Comparison of ENCODE assay signal across 5 mouse cellular contexts in genomic region chrX:152989852-152990251, GRCm38 (mm10). TPM values are rescaled to one million over a fixed set of nuclear protein-coding genes. Genes with fewer than 3 reads are reported as not detected.
A peak's percentile ranks its signal among the peaks of the same experiment; 100 is the strongest.
ATAC-seq lines count a peak whose summit lies in the region.
"Had no signal": no experiment of that assay in that cellular context is flagged by ENCODE, and none has a peak within 500 bp of the region (broad histone marks: within the 10 kb centered on the region; RNA-seq: fewer than 3 reads in every experiment).

No protein-coding gene starts in this region.

- ATAC-seq in common myeloid progenitor, adult 5-6 weeks (replicated peaks; ENCODE audit: low read depth, poor library complexity, severe bottlenecking) = peak; percentile 58
- ATAC-seq in granulocyte monocyte progenitor cell, adult 5-6 weeks (replicated peaks; ENCODE audit: poor library complexity, severe bottlenecking) = peak; percentile 88
- ATAC-seq in megakaryocyte progenitor cell, adult 5-6 weeks (replicated peaks; ENCODE audit: poor library complexity) = peak; percentile 73

RNA-seq across cellular contexts. Expression of gene Usp51, which starts 16.4 kb away (rescaled TPM):
- 1.1 and 1.3 TPM in 2 replicates for total RNA-seq in common myeloid progenitor, adult 5-6 weeks (2017)
- 0.52 TPM in 1 of 2 replicates, not detected in the other for total RNA-seq in granulocyte monocyte progenitor cell, adult 5-6 weeks (2014; fragmentation: Nextera tagmentation)
- 0.67 and 0.82 TPM in 2 replicates for total RNA-seq in granulocyte monocyte progenitor cell, adult 5-6 weeks (2017)
- total RNA-seq in megakaryocyte progenitor cell, adult 5-6 weeks (2015) = 0.62 and 1.2 TPM in 2 replicates
- total RNA-seq in megakaryocyte progenitor cell, adult 5-6 weeks (2017) = 0.29 and 0.61 TPM in 2 replicates
- total RNA-seq: G1E, MEL had no signal

RNA-seq across cellular contexts. Expression of gene Mageh1, which starts 47.5 kb away (rescaled TPM):
- 1.9 and 2.1 TPM in 2 replicates for total RNA-seq in common myeloid progenitor, adult 5-6 weeks (2017)
- total RNA-seq in granulocyte monocyte progenitor cell, adult 5-6 weeks (2014; fragmentation: Nextera tagmentation) = 0.24 TPM in 1 of 2 replicates, not detected in the other
- total RNA-seq in granulocyte monocyte progenitor cell, adult 5-6 weeks (2017) = 0.10 and 0.78 TPM in 2 replicates
- 0.27 and 0.46 TPM in 2 replicates for total RNA-seq in megakaryocyte progenitor cell, adult 5-6 weeks (2015)
- 0.44 and 0.50 TPM in 2 replicates for total RNA-seq in megakaryocyte progenitor cell, adult 5-6 weeks (2017)
- total RNA-seq: MEL had no signal
